Mouse (Mus musculus) gonadal fat pad, adult 2 months (tissue): ENCODE measurements around the gene Kcnk12. TPM values are rescaled to one million over a fixed set of nuclear protein-coding genes. Genes with fewer than 3 reads are reported as not detected.

ENCODE experiments used
- DNase-seq: peaks from one replicate; pipeline ENCODE4 v3.0.0-alpha.2; 2012; ENCODE audit warnings: low read depth
- polyA plus RNA-seq: library from polyadenylated mRNA; depleted of rRNA; stranded (reverse); fragments of >200 nt; gene quantifications from 2 replicates; pipeline ENCODE4 v1.2.3, GENCODE M21; 2012

The Kcnk12 gene
- polyA plus RNA-seq, 1 experiment = 0.11 TPM

GRCm38 (mm10) chr17:87787711-87788110 lies 10.1 kb downstream of the Kcnk12 start:
- no peak for DNase-seq

- no peak for DNase-seq
Measured at GRCm38 (mm10) chr17:87785721-87786120, 12.1 kb downstream of the Kcnk12 start.

- no peak for DNase-seq
Measured at GRCm38 (mm10) chr17:87784911-87785310, 12.9 kb downstream of the Kcnk12 start.

- no peak for DNase-seq
Measured at GRCm38 (mm10) chr17:87784141-87784831, 13.5 kb downstream of the Kcnk12 start.

GRCm38 (mm10) chr17:87781244-87781643 lies 16.6 kb downstream of the Kcnk12 start:
- DNase-seq = no peak

- no peak for DNase-seq
Measured at GRCm38 (mm10) chr17:87780164-87780563, 17.6 kb downstream of the Kcnk12 start.

- no peak for DNase-seq
Measured at GRCm38 (mm10) chr17:87774982-87775381, 22.8 kb downstream of the Kcnk12 start.

GRCm38 (mm10) chr17:87773175-87773574 lies 24.6 kb downstream of the Kcnk12 start:
- DNase-seq = no peak

- no peak for DNase-seq
Measured at GRCm38 (mm10) chr17:87770766-87771165, 27.0 kb downstream of the Kcnk12 start.

GRCm38 (mm10) chr17:87766888-87767287 lies 30.9 kb downstream of the Kcnk12 start:
- no peak for DNase-seq

- no peak for DNase-seq
Measured at GRCm38 (mm10) chr17:87765031-87765430, 32.8 kb downstream of the Kcnk12 start.

GRCm38 (mm10) chr17:87763146-87763545 lies 34.6 kb downstream of the Kcnk12 start:
- no peak for DNase-seq

GRCm38 (mm10) chr17:87760315-87760714 lies 37.5 kb downstream of the Kcnk12 start:
- DNase-seq = no peak

- no peak for DNase-seq
Measured at GRCm38 (mm10) chr17:87745926-87746888, 51.6 kb downstream of the Kcnk12 start.

- DNase-seq = no peak
Measured at GRCm38 (mm10) chr17:87744985-87745925, 52.5 kb downstream of the Kcnk12 start.

GRCm38 (mm10) chr17:87739835-87740234 lies 58.0 kb downstream of the Kcnk12 start:
- no peak for DNase-seq

GRCm38 (mm10) chr17:87737144-87737543 lies 60.6 kb downstream of the Kcnk12 start:
- no peak for DNase-seq

- DNase-seq = no peak
Measured at GRCm38 (mm10) chr17:87734471-87734870, 63.3 kb downstream of the Kcnk12 start.

GRCm38 (mm10) chr17:87731962-87732361 lies 65.8 kb downstream of the Kcnk12 start:
- no peak for DNase-seq

- no peak for DNase-seq
Measured at GRCm38 (mm10) chr17:87726489-87727356, 71.1 kb downstream of the Kcnk12 start.

- no peak for DNase-seq
Measured at GRCm38 (mm10) chr17:87724727-87725126, 73.1 kb downstream of the Kcnk12 start.
